In the genomic region with DNA sequence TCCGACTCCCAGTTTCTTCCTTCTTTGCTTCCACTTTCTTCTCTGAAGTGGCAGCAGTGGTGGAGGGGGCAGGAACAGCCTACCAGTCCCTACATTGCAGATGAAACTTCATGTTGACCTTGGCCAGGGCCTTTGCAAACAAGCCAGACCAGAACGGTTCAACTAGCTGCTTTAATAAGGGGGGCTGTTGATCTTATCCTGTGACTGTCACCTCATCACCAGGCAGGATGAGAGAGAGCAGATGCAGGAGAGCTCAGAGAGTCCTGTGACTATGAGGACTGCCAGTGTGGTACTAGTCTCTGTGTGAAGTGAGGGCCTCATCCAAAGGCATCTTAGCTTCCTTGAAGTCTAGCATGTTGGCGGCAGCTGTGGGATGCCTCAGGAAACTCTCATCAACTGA, we compare ENCODE assay signal across 17 mouse cellular contexts. TPM values are rescaled to one million over a fixed set of nuclear protein-coding genes. Genes with fewer than 3 reads are reported as not detected.
"Had no signal": no experiment of that assay in that cellular context is flagged by ENCODE, and none has a peak within 500 bp of the region (broad histone marks: within the 10 kb centered on the region; RNA-seq: fewer than 3 reads in every experiment).

No protein-coding gene starts in this region.

- H3K9ac ChIP-seq: kidney, embryonic 15.5 days; limb, embryonic 13.5 days; midbrain, embryonic 15.5 days; neural tube, embryonic 12.5 days had no signal

- ATAC-seq: hindbrain, embryonic 16.5 days; inflammation-experienced regulatory T-cells, adult 6 months; midbrain, embryonic 15.5 days had no signal

- H3K4me1 ChIP-seq: kidney, embryonic 15.5 days; limb, embryonic 13.5 days; midbrain, embryonic 15.5 days had no signal

- H3K4me3 ChIP-seq: kidney, embryonic 15.5 days; limb, embryonic 13.5 days; midbrain, embryonic 10.5 days; midbrain, embryonic 15.5 days; neural tube, embryonic 12.5 days had no signal

- H3K4me2 ChIP-seq: kidney, embryonic 15.5 days; limb, embryonic 13.5 days; midbrain, embryonic 15.5 days; neural tube, embryonic 12.5 days had no signal

- H3K9me3 ChIP-seq: kidney, embryonic 15.5 days; limb, embryonic 13.5 days; midbrain, embryonic 10.5 days; midbrain, embryonic 15.5 days; neural tube, embryonic 12.5 days had no signal

- H3K27me3 ChIP-seq: kidney, embryonic 15.5 days; limb, embryonic 13.5 days; midbrain, embryonic 15.5 days; neural tube, embryonic 12.5 days had no signal

- H3K36me3 ChIP-seq: kidney, embryonic 15.5 days; limb, embryonic 13.5 days; midbrain, embryonic 10.5 days; midbrain, embryonic 15.5 days; neural tube, embryonic 12.5 days had no signal

- DNase-seq: kidney, adult 2 months; kidney, postnatal 14 days; left cerebral cortex, postnatal 4 days; lung, adult 18-20 months; lung, postnatal 36 days; right cerebral cortex, postnatal 14 days; thymus, postnatal 14 days had no signal

- H3K27ac ChIP-seq: kidney, embryonic 15.5 days; limb, embryonic 13.5 days; midbrain, embryonic 10.5 days; midbrain, embryonic 15.5 days; neural tube, embryonic 12.5 days had no signal

RNA-seq across cellular contexts. Expression of a gene that starts 1.4 kb away (rescaled TPM):
- polyA plus RNA-seq: inflammation-experienced regulatory T-cells, adult 6 months; midbrain, embryonic 10.5 days; midbrain, embryonic 15.5 days had no signal

RNA-seq across cellular contexts. Expression of a gene that starts 14.1 kb away (rescaled TPM):
- polyA plus RNA-seq: hindbrain, embryonic 16.5 days; inflammation-experienced regulatory T-cells, adult 6 months; kidney, adult 2 months; kidney, embryonic 15.5 days; large intestine, adult 2 months; limb, embryonic 13.5 days; lung, embryonic 16.5 days; midbrain, embryonic 10.5 days; midbrain, embryonic 15.5 days; neural tube, embryonic 12.5 days; stomach, embryonic 14.5 days had no signal

RNA-seq across cellular contexts. Expression of a gene that starts 33.8 kb away (rescaled TPM):
- polyA plus RNA-seq: hindbrain, embryonic 16.5 days; inflammation-experienced regulatory T-cells, adult 6 months; large intestine, adult 2 months; limb, embryonic 13.5 days; lung, embryonic 16.5 days; midbrain, embryonic 15.5 days; neural tube, embryonic 12.5 days; stomach, embryonic 14.5 days had no signal

RNA-seq across cellular contexts. Expression of a gene that starts 50.9 kb away (rescaled TPM):
- polyA plus RNA-seq: hindbrain, embryonic 16.5 days; inflammation-experienced regulatory T-cells, adult 6 months; kidney, adult 2 months; kidney, embryonic 15.5 days; large intestine, adult 2 months; limb, embryonic 13.5 days; lung, embryonic 16.5 days; midbrain, embryonic 10.5 days; midbrain, embryonic 15.5 days; neural tube, embryonic 12.5 days; stomach, embryonic 14.5 days had no signal
